Mouse (Mus musculus) CH12.LX (cell line): ENCODE measurements around the gene Nkapl. TPM values are rescaled to one million over a fixed set of nuclear protein-coding genes. Genes with fewer than 3 reads are reported as not detected.

Source experiments
- DNase-seq: peaks from one replicate; pipeline ENCODE4 v3.0.0-alpha.2; 2013; ENCODE audit errors: extremely low read depth
- H3K27ac ChIP-seq: 2 replicates; pipeline ENCODE4 v1.5.1; 2012; ENCODE audit warnings: low read depth, mild to moderate bottlenecking, control low read depth, moderate library complexity; ENCODE audit not compliant: insufficient read depth
- H3K27me3 ChIP-seq: replicated peaks from 2 replicates; pipeline ENCODE3; 2012; ENCODE audit warnings: inconsistent platforms
- H3K36me3 ChIP-seq, 2 experiments: replicated peaks in 1 of 2; 2 replicates each; pipeline versions ENCODE3 to v1.6.1; 2012; ENCODE audit warnings: inconsistent platforms in 1 of 2, low read length in 1 of 2, mild to moderate bottlenecking in 1 of 2, mixed read lengths in 1 of 2, moderate library complexity in 1 of 2; ENCODE audit not compliant: control insufficient read depth in 1 of 2, insufficient read depth in 1 of 2
- H3K4me1 ChIP-seq, 2 experiments: 2 replicates each; pipeline ENCODE4 v1.6.1; 2012; ENCODE audit warnings: inconsistent platforms in 1 of 2, moderate library complexity in 1 of 2; ENCODE audit not compliant: insufficient read depth in 2 of 2, control insufficient read depth in 1 of 2
- H3K4me2 ChIP-seq: 2 replicates; pipeline ENCODE4 v1.6.1; 2012; ENCODE audit warnings: low read depth, mild to moderate bottlenecking, control low read depth; ENCODE audit not compliant: poor library complexity, insufficient read depth, severe bottlenecking
- H3K4me3 ChIP-seq, 3 experiments: fragments of 150-350 bp in 1 of 3; sonication (generic) in 1 of 3; replicated peaks in 1 of 3; 2 replicates each; pipeline versions ENCODE3 to v1.5.1; 2011 to 2012; ENCODE audit warnings: low read depth in 2 of 3, low read length in 2 of 3, mild to moderate bottlenecking in 2 of 3, moderate library complexity in 2 of 3, control low read depth in 1 of 3, improper control_type of control experiment in 1 of 3, inconsistent platforms in 1 of 3, mixed read lengths in 1 of 3; ENCODE audit not compliant: poor library complexity in 1 of 3
- H3K79me2 ChIP-seq: replicated peaks from 2 replicates; pipeline ENCODE4 v1.6.1; 2012; ENCODE audit warnings: mild to moderate bottlenecking, moderate library complexity; ENCODE audit not compliant: control insufficient read depth, poor library complexity, insufficient read depth, severe bottlenecking; ENCODE audit errors: extremely low read depth
- H3K9ac ChIP-seq: 2 replicates; pipeline ENCODE4 v1.6.1; 2012; ENCODE audit warnings: low read depth, mild to moderate bottlenecking, control low read depth, moderate library complexity; ENCODE audit not compliant: insufficient read depth
- H3K9me3 ChIP-seq: replicated peaks from 2 replicates; pipeline ENCODE3; 2012; ENCODE audit warnings: low read length, inconsistent platforms, mixed read lengths
- BHLHE40 ChIP-seq: IDR thresholded peaks from 2 replicates; pipeline ENCODE4 v1.6.1; 2011; ENCODE audit warnings: mild to moderate bottlenecking, low read depth, low read length, improper control_type of control experiment
- CHD1 ChIP-seq: IDR thresholded peaks from 2 replicates; pipeline ENCODE4 v1.6.1; 2012; ENCODE audit warnings: low read depth, low read length, improper control_type of control experiment, inconsistent platforms
- CTCF ChIP-seq, 2 experiments: IDR thresholded peaks in 1 of 2; conservative IDR thresholded peaks in 1 of 2; 2 replicates each; pipeline ENCODE4 v1.5.1; 2011 to 2012; ENCODE audit warnings: low read depth in 2 of 2, low read length in 2 of 2, improper control_type of control experiment in 1 of 2, inconsistent platforms in 1 of 2, mild to moderate bottlenecking in 1 of 2, moderate library complexity in 1 of 2
- E2F4 ChIP-seq: IDR thresholded peaks from 2 replicates; pipeline ENCODE4 v1.6.1; 2011; ENCODE audit warnings: low read depth, low read length, improper control_type of control experiment; ENCODE audit not compliant: insufficient replicate concordance
- ELF1 ChIP-seq: IDR thresholded peaks from 2 replicates; pipeline ENCODE4 v1.6.1; 2014; ENCODE audit warnings: low read depth, mild to moderate bottlenecking, inconsistent platforms, low read length, improper control_type of control experiment
- EP300 ChIP-seq: IDR thresholded peaks from 2 replicates; pipeline ENCODE4 v1.6.1; 2011; ENCODE audit warnings: low read length, improper control_type of control experiment
- ETS1 ChIP-seq: conservative IDR thresholded peaks from 2 replicates; pipeline ENCODE4 v1.6.1; 2012; ENCODE audit warnings: low read depth, mild to moderate bottlenecking, inconsistent platforms, low read length, improper control_type of control experiment, moderate library complexity
- GABPA ChIP-seq: IDR thresholded peaks from 2 replicates; pipeline ENCODE4 v1.6.1; 2012; ENCODE audit warnings: low read depth, low read length, improper control_type of control experiment, inconsistent platforms; ENCODE audit not compliant: insufficient replicate concordance
- HCFC1 ChIP-seq: IDR thresholded peaks from 2 replicates; pipeline ENCODE4 v1.6.1; 2012; ENCODE audit warnings: low read depth, mild to moderate bottlenecking, inconsistent platforms, low read length, improper control_type of control experiment
- JUND ChIP-seq: conservative IDR thresholded peaks from 2 replicates; pipeline ENCODE4 v1.6.1; 2011; ENCODE audit warnings: low read depth, low read length, improper control_type of control experiment
- KAT2A ChIP-seq: IDR thresholded peaks from 2 replicates; pipeline ENCODE4 v1.6.1; 2012; ENCODE audit warnings: low read length, improper control_type of control experiment, inconsistent platforms; ENCODE audit not compliant: insufficient replicate concordance
- MAFK ChIP-seq: IDR thresholded peaks from 2 replicates; pipeline ENCODE4 v1.6.1; 2011; ENCODE audit warnings: low read length, improper control_type of control experiment; ENCODE audit not compliant: insufficient replicate concordance
- MAX ChIP-seq: IDR thresholded peaks from 2 replicates; pipeline ENCODE4 v1.6.1; 2011; ENCODE audit warnings: low read length, improper control_type of control experiment
- MAZ ChIP-seq: IDR thresholded peaks from 2 replicates; pipeline ENCODE4 v1.6.1; 2012; ENCODE audit warnings: low read depth, mild to moderate bottlenecking, inconsistent platforms, low read length, improper control_type of control experiment, moderate library complexity
- MEF2A ChIP-seq: IDR thresholded peaks from 2 replicates; pipeline ENCODE4 v1.6.1; 2014; ENCODE audit warnings: low read depth, mild to moderate bottlenecking, inconsistent platforms, low read length, improper control_type of control experiment, borderline replicate concordance
- NELFE ChIP-seq: IDR thresholded peaks from 2 replicates; pipeline ENCODE4 v1.6.1; 2011; ENCODE audit warnings: low read depth, low read length, improper control_type of control experiment
- NRF1 ChIP-seq: IDR thresholded peaks from 2 replicates; pipeline ENCODE4 v1.6.1; 2014; ENCODE audit warnings: low read depth, mild to moderate bottlenecking, inconsistent platforms, low read length, improper control_type of control experiment, moderate library complexity
- POLR2A ChIP-seq: IDR thresholded peaks from 2 replicates; pipeline ENCODE4 v1.6.1; 2011; ENCODE audit warnings: low read depth, mild to moderate bottlenecking, improper control_type of control experiment, low read length
- POLR2AphosphoS2 ChIP-seq: IDR thresholded peaks from 2 replicates; pipeline ENCODE4 v1.6.1; 2011; ENCODE audit warnings: low read depth, low read length, improper control_type of control experiment
- RAD21 ChIP-seq: IDR thresholded peaks from 2 replicates; pipeline ENCODE4 v1.6.1; 2011; ENCODE audit warnings: low read depth, mild to moderate bottlenecking, low read length, improper control_type of control experiment, moderate library complexity
- SIN3A ChIP-seq: IDR thresholded peaks from 2 replicates; pipeline ENCODE4 v1.6.1; 2012; ENCODE audit warnings: low read length, improper control_type of control experiment, inconsistent platforms
- SMC3 ChIP-seq: IDR thresholded peaks from 2 replicates; pipeline ENCODE4 v1.6.1; 2011; ENCODE audit warnings: low read depth, low read length, improper control_type of control experiment
- TBP ChIP-seq: conservative IDR thresholded peaks from 2 replicates; pipeline ENCODE4 v1.6.1; 2011; ENCODE audit warnings: low read depth, low read length, improper control_type of control experiment
- UBTF ChIP-seq: IDR thresholded peaks from 2 replicates; pipeline ENCODE4 v1.6.1; 2012; ENCODE audit warnings: low read depth, mild to moderate bottlenecking, inconsistent platforms, low read length, improper control_type of control experiment, moderate library complexity
- USF1 ChIP-seq: IDR thresholded peaks from 2 replicates; pipeline ENCODE4 v1.6.1; 2014; ENCODE audit warnings: low read depth, mild to moderate bottlenecking, inconsistent platforms, low read length, improper control_type of control experiment
- USF2 ChIP-seq: conservative IDR thresholded peaks from 2 replicates; pipeline ENCODE4 v1.6.1; 2011; ENCODE audit warnings: low read depth, low read length, improper control_type of control experiment
- ZC3H11A ChIP-seq: IDR thresholded peaks from 2 replicates; pipeline ENCODE4 v1.6.1; 2012; ENCODE audit warnings: low read depth, mild to moderate bottlenecking, inconsistent platforms, low read length, improper control_type of control experiment
- ZKSCAN1 ChIP-seq: IDR thresholded peaks from 2 replicates; pipeline ENCODE4 v1.6.1; 2012; ENCODE audit warnings: low read depth, inconsistent platforms, low read length, improper control_type of control experiment, borderline replicate concordance
- ZMIZ1 ChIP-seq: IDR thresholded peaks from 2 replicates; pipeline ENCODE4 v1.6.1; 2012; ENCODE audit warnings: low read depth, mild to moderate bottlenecking, inconsistent platforms, low read length, improper control_type of control experiment
- ZNF384 ChIP-seq: IDR thresholded peaks from 2 replicates; pipeline ENCODE4 v1.6.1; 2012; ENCODE audit warnings: low read depth, low read length, improper control_type of control experiment, inconsistent platforms
- dilution Hi-C: fragments of 300-500 bp; cut with MboI; formaldehyde crosslinking; loops from 2 replicates; pipeline ENCODE4 v1.14.3; 2020; ENCODE audit warnings: low sequenced_read_pairs; ENCODE audit not compliant: extremely low pct_unique_long_range_greater_than_20kb, extremely low pct_ligation_motif_present
- in situ Hi-C: fragments of 300-500 bp; cut with MboI; formaldehyde crosslinking; loops from 3 replicates; pipeline ENCODE4 v1.14.3; 2019; ENCODE audit warnings: low sequenced_read_pairs, low pct_ligation_motif_present, low pct_unique_long_range_greater_than_20kb, mixed read lengths
- polyA plus RNA-seq: library from polyadenylated mRNA; unstranded; fragments of >175 nt; gene quantifications from 2 replicates; pipeline ENCODE4 v1.2.1, GENCODE M21; 2012; ENCODE audit warnings: low read depth; ENCODE audit not compliant: insufficient read length
- total RNA-seq, 2 experiments: library from RNA; depleted of rRNA; stranded (reverse); fragments of 300-350 nt in 1 of 2; fragments of >200 nt in 1 of 2; gene quantifications; 2 replicates each; pipeline ENCODE4 v1.2.3; 2012 to 2014

The Nkapl gene
- total and polyA plus RNA-seq, 3 experiments, result 0.26 to 0.90 (median 0.76) TPM

DNA sequence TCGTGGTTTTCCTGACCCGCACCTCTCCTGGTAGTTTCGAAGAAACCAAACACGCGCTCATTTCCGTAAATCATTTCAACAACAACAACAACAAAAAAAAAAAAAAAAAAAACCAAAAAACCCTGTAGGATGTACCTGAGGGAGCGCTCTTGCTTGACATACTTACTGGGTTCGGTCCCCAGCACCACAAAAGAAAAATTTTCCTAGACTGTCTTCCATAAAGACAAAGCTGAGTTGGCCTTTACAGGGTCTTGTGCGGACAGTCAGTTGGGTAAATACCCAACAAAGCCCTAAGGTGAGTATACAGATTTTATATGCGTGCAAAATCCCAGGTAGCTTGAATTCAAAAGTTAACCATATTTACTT lies 27.1 kb downstream of the Nkapl start:
- Histone ChIP-seq H3K4me3 (peak overlapping the region; percentile 61 to 66 (median 63)), H3K4me2 (peak overlapping the region; percentile 53), H3K79me2 (peaks cover 4% of the 10 kb centered on the region), H3K4me1 (peaks cover 10 to 52% of the 10 kb centered on the region in 2 experiments; a peak in 3 of 4 replicates), H3K27me3 (no peaks in the 10 kb centered on the region), H3K36me3 (peaks cover 20 to 34% of the 10 kb centered on the region in 2 experiments), H3K27ac (no peak overlapping the region), H3K9me3 (no peaks in the 10 kb centered on the region), H3K9ac (peak overlapping the region; percentile 46; the same call in 1 of the 2 replicates)
- DNase-seq, result no peak
- in situ Hi-C loops, result no loop called here
- dilution Hi-C loops, result no loop called here
- 0 out of 2 replicates have a peak, but pooled peaks have one; percentile 24 for TF ChIP-seq POLR2AphosphoS2
- no peak for TF ChIP-seq ZKSCAN1

DNA sequence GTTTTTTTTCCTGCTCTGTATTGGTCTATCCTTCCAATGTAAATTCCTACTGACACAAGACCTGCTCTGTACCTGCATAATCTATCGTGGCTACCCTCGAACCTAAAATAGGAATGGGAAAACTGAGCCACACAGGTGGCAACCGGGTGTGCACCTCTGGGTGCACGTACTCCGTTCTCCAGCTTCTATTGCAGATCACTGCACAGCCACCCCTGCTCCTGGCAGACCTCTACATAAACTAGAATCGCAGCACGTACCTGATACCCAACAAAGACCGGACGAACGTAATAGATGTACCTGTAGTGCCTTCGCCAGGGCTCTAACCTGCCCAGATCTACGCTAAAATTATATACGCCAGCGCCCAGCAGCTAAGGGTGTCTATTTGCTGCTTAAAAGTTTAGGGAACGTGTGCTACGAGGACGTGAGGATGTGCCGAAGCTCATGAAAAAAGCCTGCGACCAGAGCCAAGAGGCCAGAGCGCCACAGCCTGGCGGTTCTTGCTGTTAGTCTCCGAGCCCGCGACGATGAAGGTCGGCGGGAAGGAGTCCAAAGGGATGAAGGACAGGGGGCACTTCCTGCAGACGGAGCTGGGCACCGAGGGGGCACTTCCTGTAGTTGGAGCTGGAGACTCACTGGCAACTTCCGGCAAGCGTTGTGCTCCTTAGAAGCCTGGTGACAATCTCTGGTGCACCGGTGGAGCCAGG lies 27.7 kb downstream of the Nkapl start, which contains the start of gene Pgbd1:
Pgbd1 (minus strand) TSS at position 556 of the 704 bp plus-strand sequence.
- in situ Hi-C loops (no loop called here), dilution Hi-C loops (no loop called here)
- Histone ChIP-seq H3K4me2 (peak within 1 kb of the TSS; percentile 53), H3K36me3 (peaks cover 20 to 30% of the 10 kb centered on the region in 2 experiments), H3K4me1 (peaks cover 10 to 47% of the 10 kb centered on the region in 2 experiments; a peak in 3 of 4 replicates), H3K27ac (no peak within 1 kb of the TSS), H3K4me3 (peak within 1 kb of the TSS; percentile 61 to 66 (median 63)), H3K9me3 (no peaks in the 10 kb centered on the region), H3K27me3 (no peaks in the 10 kb centered on the region), H3K79me2 (peaks cover 4% of the 10 kb centered on the region; the same call in 1 of the 2 replicates), H3K9ac (peak within 1 kb of the TSS; percentile 46)
- peak; percentile 75 for DNase-seq
- no peak for TF ChIP-seq JUND
- TF ChIP-seq NELFE, result peak; percentile 55
- 0 out of 2 replicates have a peak, but pooled peaks have one; percentile 45 for TF ChIP-seq KAT2A
- peak; percentile 78; the same call in 1 of the 2 replicates for TF ChIP-seq MAZ
- peak; percentile 24; the same call in 1 of the 2 replicates for TF ChIP-seq SMC3
- peak; percentile 46 for TF ChIP-seq MEF2A
- no peak for TF ChIP-seq POLR2AphosphoS2
- TF ChIP-seq HCFC1, result peak; percentile 82
- no peak for TF ChIP-seq ZKSCAN1
- TF ChIP-seq BHLHE40, result 0 out of 2 replicates have a peak, but pooled peaks have one; percentile 7
- no peak for TF ChIP-seq ZC3H11A
- peak; percentile 34; the same call in 1 of the 2 replicates for TF ChIP-seq MAX
- no peak for TF ChIP-seq UBTF
- TF ChIP-seq POLR2A, result peak; percentile 67
- TF ChIP-seq ELF1, result peak; percentile 87
- TF ChIP-seq RAD21, result peak; percentile 20
- TF ChIP-seq E2F4, result no peak
- no peak for TF ChIP-seq USF1
- TF ChIP-seq CHD1, result 0 out of 2 replicates have a peak, but pooled peaks have one; percentile 37
- TF ChIP-seq SIN3A, result peak; percentile 29
- TF ChIP-seq EP300, result no peak
- peak; percentile 39; the same call in 1 of the 2 replicates for TF ChIP-seq ZMIZ1
- no peak for TF ChIP-seq ETS1
- TF ChIP-seq CTCF (conservative IDR thresholded peaks at IDR 0.05 in 1 of 2, IDR thresholded peaks at IDR 0.05 in 1 of 2; ENCODE audit: low read depth in 2 of 2, low read length in 2 of 2), result peak in 1 of 2 experiments; percentile 46; a peak in 2 of 4 replicates
- no peak for TF ChIP-seq USF2
- no peak; the same call in 1 of the 2 replicates for TF ChIP-seq GABPA
- no peak for TF ChIP-seq NRF1
- peak; percentile 49; the same call in 1 of the 2 replicates for TF ChIP-seq ZNF384
- TF ChIP-seq MAFK, result no peak
- TF ChIP-seq TBP, result 0 out of 2 replicates have a peak, but pooled peaks have one; percentile 32
